Mouse (Mus musculus) splenic B cell, adult 2 months (primary cell): ENCODE measurements around the gene Alb.

ENCODE experiments used
- DNase-seq: peaks from one replicate; pipeline ENCODE4 v3.0.0-alpha.2; 2011; ENCODE audit warnings: low read depth, low spot score
- H3K27me3 ChIP-seq: 2 replicates; pipeline ENCODE4 v1.6.1; 2012; ENCODE audit warnings: mild to moderate bottlenecking, low read length, moderate library complexity, mixed read lengths; ENCODE audit not compliant: control insufficient read depth, poor library complexity, insufficient read depth, severe bottlenecking
- H3K36me3 ChIP-seq: 2 replicates; pipeline ENCODE4 v1.6.1; 2012; ENCODE audit warnings: mild to moderate bottlenecking, low read length, moderate library complexity, mixed read lengths; ENCODE audit not compliant: control insufficient read depth, poor library complexity, insufficient read depth, severe bottlenecking

Alb gene

DNA sequence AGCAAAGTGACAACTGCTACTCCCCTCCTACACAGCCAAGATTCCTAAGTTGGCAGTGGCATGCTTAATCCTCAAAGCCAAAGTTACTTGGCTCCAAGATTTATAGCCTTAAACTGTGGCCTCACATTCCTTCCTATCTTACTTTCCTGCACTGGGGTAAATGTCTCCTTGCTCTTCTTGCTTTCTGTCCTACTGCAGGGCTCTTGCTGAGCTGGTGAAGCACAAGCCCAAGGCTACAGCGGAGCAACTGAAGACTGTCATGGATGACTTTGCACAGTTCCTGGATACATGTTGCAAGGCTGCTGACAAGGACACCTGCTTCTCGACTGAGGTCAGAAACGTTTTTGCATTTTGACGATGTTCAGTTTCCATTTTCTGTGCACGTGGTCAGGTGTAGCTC, 13.7 kb downstream of the Alb start:
- no peaks in the 10 kb centered on the region for H3K27me3 ChIP-seq
- H3K36me3 ChIP-seq: no peaks in the 10 kb centered on the region
- no peak for DNase-seq

DNA sequence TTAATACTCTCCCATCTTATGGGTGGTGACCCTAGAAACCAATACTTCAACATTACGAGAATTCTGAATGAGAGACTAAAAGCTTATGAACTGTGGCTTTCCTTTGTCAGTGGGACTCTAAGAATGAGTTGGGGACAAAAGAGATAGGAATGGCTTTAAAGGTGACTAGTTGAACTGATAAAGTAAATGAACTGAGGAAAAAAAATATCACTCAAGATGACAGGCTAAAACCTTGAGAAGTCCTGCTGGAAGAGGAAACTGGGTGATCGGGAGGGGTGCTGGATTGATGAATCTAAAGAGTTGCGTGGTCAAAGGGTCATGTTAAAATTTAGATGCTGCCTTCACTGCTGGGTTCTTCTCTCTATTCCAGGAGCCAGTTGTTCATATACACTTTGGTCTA, 16.0 kb downstream of the Alb start:
- DNase-seq: no peak
- no peaks in the 10 kb centered on the region for H3K27me3 ChIP-seq
- H3K36me3 ChIP-seq: no peaks in the 10 kb centered on the region

DNA sequence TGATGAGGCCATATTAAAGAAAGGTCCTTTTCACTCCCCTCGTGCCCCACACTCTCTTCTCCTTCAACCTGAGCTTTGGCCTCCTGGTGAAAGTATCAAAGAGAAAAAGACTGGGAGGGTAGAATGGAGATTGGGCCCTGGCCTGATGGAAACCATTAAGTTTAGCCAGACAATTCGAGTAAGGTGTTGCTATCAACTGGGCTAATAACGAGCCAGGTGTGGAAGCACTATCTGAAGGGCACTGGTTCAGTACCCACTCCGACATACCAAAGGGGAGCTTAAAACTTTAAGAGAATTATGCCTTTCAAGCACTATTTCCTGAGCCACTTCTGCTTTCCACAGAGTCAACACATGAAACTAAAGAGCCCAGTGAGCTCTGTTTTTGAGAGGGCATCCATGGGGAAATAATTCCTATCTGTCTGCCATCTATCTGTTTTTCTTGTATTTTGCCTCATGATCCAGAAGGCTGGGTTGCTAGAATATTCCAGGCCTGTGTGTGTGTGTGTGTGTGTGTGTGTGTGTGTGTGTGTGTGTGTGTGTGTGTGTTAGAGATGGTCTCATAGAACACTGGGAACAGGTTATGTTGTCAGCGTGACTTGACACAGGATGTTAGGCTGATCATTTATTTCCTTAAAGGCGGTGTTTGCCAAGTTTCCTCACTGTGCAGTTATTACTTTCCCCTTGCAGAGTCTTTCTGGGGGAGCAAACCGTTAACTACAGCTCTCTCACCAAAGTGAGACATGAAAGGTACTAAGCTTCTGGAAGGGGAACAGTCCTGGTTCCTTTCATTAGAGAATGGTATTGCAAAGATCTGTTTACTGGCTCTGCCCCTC, 16.8 kb downstream of the Alb start:
- Histone ChIP-seq H3K36me3 (no peaks in the 10 kb centered on the region), H3K27me3 (no peaks in the 10 kb centered on the region)
- DNase-seq: peak; percentile 7

DNA sequence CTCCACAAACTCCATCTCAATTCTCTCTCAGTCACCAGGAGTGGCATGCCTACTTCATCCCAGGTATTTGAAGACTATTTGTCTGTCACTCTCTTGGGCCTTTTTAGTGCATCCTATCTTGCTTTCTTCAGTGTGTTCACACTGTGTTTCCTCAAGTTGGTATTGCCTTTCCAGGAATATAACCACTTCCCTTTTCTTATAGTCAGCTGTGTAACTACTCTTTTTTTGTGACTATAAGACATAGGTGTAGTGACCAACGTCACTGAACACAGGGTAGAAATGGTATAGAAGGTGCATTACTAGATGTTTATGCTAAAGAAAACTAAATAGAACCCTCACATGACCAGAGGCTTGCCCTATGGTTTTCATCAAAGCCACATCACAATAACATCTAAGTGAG, 18.2 kb downstream of the Alb start:
- no peaks in the 10 kb centered on the region for H3K27me3 ChIP-seq
- peak; percentile 5 for DNase-seq
- H3K36me3 ChIP-seq: no peaks in the 10 kb centered on the region

DNA sequence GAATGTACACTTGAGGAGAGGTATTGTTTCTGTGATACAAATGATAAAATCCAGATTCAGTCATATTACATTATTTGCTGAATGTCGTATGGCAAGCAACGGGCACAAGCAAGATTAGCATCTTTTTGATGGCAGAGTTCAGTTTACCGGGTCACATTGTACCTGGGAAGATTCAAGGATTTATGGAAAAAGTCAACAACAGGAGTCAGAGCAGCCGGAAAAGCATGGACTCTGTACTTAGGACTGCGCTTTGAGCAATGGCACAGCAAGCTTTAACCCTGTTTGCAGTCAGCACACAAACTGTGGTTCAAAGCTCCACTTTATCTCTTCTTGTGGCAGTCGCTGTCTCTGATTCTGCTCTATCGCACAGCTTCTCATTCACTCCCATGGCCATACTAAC, 24.9 kb downstream of the Alb start:
- H3K36me3 ChIP-seq: no peaks in the 10 kb centered on the region
- no peak for DNase-seq
- no peaks in the 10 kb centered on the region for H3K27me3 ChIP-seq

DNA sequence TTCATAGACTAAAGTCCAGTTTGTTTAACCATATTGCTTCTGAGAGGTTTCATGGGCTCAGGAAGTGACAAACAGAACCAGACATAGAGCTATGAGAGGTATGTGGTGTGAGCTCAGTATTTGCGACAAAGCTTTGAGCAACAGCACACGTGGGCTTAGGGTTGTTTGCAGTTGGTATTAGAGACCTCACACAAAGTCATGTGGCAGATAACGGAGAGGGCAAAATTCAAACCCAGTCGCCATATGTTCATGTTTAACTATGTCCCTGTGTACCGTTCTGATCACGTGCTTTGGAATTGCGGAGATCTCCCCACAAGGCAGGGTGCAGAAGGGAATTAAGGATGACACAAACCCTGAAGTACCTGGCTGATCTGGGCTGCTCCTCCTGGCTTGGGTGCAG, 27.6 kb downstream of the Alb start:
- DNase-seq: no peak
- H3K36me3 ChIP-seq: no peaks in the 10 kb centered on the region
- no peaks in the 10 kb centered on the region for H3K27me3 ChIP-seq

DNA sequence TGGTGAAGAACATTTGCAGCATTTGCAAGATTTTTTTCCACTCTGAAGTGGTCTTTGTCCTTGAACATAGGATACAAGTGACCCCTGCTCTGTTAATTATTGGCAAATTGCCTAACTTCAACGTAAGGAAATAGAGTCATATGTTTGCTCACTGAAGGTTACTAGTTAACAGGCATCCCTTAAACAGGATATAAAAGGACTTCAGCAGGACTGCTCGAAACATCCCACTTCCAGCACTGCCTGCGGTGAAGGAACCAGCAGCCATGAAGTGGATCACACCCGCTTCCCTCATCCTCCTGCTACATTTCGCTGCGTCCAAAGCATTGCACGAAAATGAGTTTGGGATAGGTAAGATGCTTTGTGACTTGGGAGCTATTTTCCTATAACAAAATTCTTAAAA, 29.8 kb downstream of the Alb start, which contains the start of gene Afp:
Gene Afp (plus strand): TSS at position 220 of the 400 bp plus-strand sequence.
- Histone ChIP-seq H3K27me3 (no peaks in the 10 kb centered on the region), H3K36me3 (no peaks in the 10 kb centered on the region)
- no peak for DNase-seq

DNA sequence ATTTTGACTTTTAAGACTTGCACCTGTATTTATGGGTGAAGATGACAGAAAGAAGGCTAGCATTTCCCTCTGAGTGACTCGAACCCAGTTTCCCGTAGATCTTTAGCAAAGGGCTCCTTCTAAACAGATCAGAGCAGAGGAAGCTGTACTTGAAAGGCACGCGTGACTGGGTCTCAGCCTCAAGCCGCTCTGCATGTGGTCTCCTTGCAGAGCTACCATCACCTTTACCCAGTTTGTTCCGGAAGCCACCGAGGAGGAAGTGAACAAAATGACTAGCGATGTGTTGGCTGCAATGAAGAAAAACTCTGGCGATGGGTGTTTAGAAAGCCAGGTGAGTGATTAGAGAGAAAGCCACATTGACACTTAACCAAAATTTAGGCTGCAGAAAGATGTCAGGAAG, 31.7 kb downstream of the Alb start:
- no peaks in the 10 kb centered on the region for H3K27me3 ChIP-seq
- DNase-seq: peak; percentile 69

DNA sequence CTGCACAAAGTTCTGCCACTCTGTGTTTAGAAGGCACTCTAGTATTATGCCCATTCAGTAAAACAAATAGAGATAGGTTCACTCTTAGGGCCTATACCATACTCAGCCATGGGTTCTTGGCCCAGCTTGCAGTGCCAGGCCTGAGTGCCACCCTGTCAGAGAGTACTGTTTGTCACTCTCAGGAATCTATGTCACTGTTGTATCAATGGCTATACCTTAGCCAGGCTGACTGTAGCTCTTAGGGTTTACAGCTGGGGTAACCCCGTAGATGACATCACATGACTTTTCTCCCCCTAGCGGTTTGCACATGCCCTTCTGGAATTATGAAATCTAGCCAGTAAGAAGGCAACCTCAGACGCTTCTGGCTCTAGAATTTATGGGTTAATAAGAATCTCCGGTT, 33.6 kb downstream of the Alb start:
- H3K27me3 ChIP-seq: no peaks in the 10 kb centered on the region
- H3K36me3 ChIP-seq: no peaks in the 10 kb centered on the region
- DNase-seq: no peak

More for the DNA sequence above, 31.7 kb downstream of the Alb start:
- H3K36me3 ChIP-seq: no peaks in the 10 kb centered on the region

DNA sequence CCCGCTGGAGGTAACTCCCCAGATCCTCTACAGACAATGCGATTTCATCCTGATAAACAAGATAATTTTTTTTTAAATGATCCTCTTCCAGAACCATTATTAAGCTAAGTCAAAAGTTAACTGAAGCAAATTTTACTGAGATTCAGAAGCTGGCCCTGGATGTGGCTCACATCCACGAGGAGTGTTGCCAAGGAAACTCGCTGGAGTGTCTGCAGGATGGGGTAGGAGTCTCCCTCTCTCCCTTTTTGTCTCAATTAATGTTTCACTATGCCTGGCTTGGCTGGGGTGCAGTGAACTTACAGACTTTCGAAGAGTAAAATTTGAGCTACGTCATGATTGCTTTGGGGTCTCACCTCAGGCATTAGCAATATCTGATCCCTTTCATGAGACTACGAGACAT, 38.8 kb downstream of the Alb start:
- Histone ChIP-seq H3K27me3 (no peaks in the 10 kb centered on the region), H3K36me3 (no peaks in the 10 kb centered on the region)
- no peak for DNase-seq

DNA sequence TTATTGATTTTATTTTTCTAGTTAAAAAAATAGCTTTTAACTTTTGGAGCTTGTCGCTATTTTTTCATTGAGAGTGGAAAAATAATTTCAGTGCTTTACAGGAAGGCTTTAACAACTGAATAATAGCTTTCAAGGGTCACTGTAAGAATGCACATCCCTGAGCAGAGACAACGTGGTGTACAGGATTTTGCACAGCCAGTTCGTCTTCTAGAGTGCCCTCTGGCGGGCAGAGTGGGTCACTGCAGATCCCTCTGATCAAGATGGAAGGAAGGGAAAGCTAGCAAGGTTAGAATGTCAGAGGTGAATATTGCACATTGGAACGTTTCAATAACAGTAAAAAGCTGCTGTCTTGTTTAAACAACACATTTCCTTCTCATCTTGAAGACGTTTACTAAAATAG, 40.0 kb downstream of the Alb start:
- no peaks in the 10 kb centered on the region for H3K36me3 ChIP-seq
- peak; percentile 78 for DNase-seq
- H3K27me3 ChIP-seq: no peaks in the 10 kb centered on the region

DNA sequence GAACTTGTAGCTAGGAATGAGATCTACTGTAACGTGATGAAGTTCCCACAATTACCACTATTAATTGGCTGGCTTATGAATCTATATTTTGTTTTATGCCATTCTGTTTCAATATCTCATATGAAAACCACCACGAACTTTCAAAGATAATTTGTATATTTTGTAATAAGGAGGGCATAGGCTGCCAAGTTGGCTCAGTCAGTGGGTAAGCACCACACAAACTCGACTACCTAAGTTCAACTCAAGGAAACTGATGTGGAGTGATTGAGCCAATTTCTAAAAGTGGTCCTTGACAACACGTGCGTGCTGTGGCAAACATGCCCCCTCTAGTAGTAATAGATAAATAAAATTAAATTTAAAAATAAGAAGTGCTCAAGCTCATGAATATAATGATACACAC, 41.1 kb downstream of the Alb start:
- H3K36me3 ChIP-seq: no peaks in the 10 kb centered on the region
- no peaks in the 10 kb centered on the region for H3K27me3 ChIP-seq
- DNase-seq: no peak

DNA sequence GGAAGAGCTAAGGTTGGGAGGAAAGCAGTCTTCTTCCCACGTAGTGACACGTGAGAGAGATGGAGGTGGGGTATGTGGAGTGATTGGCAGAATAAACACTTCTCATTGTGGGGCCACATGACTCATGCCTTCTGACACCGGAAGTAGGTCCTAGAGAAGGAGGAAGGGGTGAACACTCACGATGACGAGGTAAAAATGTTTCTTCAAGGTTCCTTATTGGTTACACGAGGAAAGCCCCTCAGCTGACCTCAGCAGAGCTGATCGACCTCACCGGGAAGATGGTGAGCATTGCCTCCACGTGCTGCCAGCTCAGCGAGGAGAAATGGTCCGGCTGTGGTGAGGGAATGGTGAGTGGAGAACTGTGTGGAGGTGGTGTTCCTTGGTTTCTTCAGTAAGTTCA, 44.0 kb downstream of the Alb start:
- Histone ChIP-seq H3K36me3 (no peaks in the 10 kb centered on the region), H3K27me3 (no peaks in the 10 kb centered on the region)
- DNase-seq: peak; percentile 5

DNA sequence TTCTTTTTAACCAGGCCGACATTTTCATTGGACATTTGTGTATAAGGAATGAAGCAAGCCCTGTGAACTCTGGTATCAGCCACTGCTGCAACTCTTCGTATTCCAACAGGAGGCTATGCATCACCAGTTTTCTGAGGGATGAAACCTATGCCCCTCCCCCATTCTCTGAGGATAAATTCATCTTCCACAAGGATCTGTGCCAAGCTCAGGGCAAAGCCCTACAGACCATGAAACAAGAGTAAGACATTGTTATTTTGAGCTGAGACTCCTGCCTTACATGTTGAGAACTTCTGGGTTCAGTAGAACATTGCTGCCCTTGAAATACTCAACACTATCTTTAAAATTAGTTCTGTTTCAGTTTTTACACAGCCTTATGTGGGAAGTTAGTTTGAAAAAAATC, 45.8 kb downstream of the Alb start:
- no peaks in the 10 kb centered on the region for H3K27me3 ChIP-seq
- DNase-seq: no peak
- H3K36me3 ChIP-seq: no peaks in the 10 kb centered on the region

DNA sequence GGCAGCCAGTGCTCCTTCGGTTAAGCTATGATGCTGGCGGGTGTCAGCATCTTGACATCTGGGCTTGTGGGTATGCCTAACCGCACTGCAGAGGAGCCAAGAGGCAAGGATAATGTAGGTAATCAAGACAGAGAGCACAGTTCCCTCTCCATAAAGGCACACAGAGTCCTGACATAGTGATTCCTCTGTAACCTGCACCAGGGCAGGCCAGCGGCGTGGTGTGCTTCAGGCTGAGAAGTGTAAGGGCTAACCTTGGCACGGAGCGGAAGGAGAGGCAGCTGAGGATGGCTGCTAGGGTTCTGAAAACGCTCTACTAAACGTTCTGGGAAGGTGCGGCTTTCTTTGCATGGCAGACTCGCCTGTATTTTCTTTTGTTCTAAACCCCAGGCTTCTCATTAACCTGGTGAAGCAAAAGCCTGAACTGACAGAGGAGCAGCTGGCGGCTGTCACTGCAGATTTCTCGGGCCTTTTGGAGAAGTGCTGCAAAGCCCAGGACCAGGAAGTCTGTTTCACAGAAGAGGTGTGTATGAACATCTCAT, 46.8 kb downstream of the Alb start:
- no peak for DNase-seq

More for the DNA sequence above, 46.8 kb downstream of the Alb start:
- Histone ChIP-seq H3K27me3 (no peaks in the 10 kb centered on the region), H3K36me3 (no peaks in the 10 kb centered on the region)
